Mouse (Mus musculus) stomach, postnatal 0 days (tissue): ENCODE measurements around the gene Fbl. TPM values are rescaled to one million over a fixed set of nuclear protein-coding genes. Genes with fewer than 3 reads are reported as not detected.
"Not testable (repeated sequence)": the region's sequence is repeated elsewhere in the genome, so short reads cannot be mapped to it uniquely, and the experiment has no call there.

Source experiments
- ATAC-seq: fragments of 200-750 bp; cut with Nextera tagmentation; 2 replicates; pipeline ENCODE4 v1.8.0; 2017; ENCODE audit not compliant: low FRiP score, low TSS enrichment
- DNase-seq: peaks from one replicate; pipeline ENCODE4 v3.0.0-alpha.2; 2016; ENCODE audit warnings: low spot score
- H3K27ac ChIP-seq: fragments of 300-500 bp; sonication (generic); replicated peaks from 2 replicates; pipeline ENCODE4 v1.5.1; 2014; ENCODE audit warnings: mild to moderate bottlenecking, control low read depth
- H3K27me3 ChIP-seq: fragments of 300-500 bp; sonication (generic); 2 replicates; pipeline ENCODE4 v1.6.1; 2014; ENCODE audit warnings: low read length; ENCODE audit not compliant: control insufficient read depth, insufficient read depth
- H3K36me3 ChIP-seq: fragments of 300-500 bp; sonication (generic); 2 replicates; pipeline ENCODE4 v1.6.1; 2014; ENCODE audit warnings: low read length, mixed read lengths; ENCODE audit not compliant: control insufficient read depth, insufficient read depth
- H3K4me1 ChIP-seq: fragments of 300-500 bp; sonication (generic); replicated peaks from 2 replicates; pipeline ENCODE4 v1.6.1; 2014; ENCODE audit warnings: antibody characterized with exemption; ENCODE audit not compliant: control insufficient read depth, insufficient read depth
- H3K4me2 ChIP-seq: fragments of 300-500 bp; sonication (generic); replicated peaks from 2 replicates; pipeline ENCODE4 v1.6.1; 2014; ENCODE audit warnings: low read depth, mild to moderate bottlenecking, control low read depth, moderate library complexity
- H3K4me3 ChIP-seq: fragments of 300-500 bp; sonication (generic); 2 replicates; pipeline ENCODE4 v1.5.1; 2014; ENCODE audit warnings: low read depth, low read length, control low read depth
- H3K9ac ChIP-seq: fragments of 300-500 bp; sonication (generic); 2 replicates; pipeline ENCODE4 v1.6.1; 2014; ENCODE audit warnings: mild to moderate bottlenecking, low read length, control low read depth, mixed read lengths
- H3K9me3 ChIP-seq: fragments of 300-500 bp; sonication (generic); 2 replicates; pipeline ENCODE4 v1.6.1; 2016; ENCODE audit warnings: low read length; ENCODE audit not compliant: control insufficient read depth
- CTCF ChIP-seq: IDR thresholded peaks from 2 replicates; pipeline ENCODE4 v1.5.1; 2016; ENCODE audit warnings: antibody characterized with exemption, low read depth, mild to moderate bottlenecking, moderate library complexity
- EP300 ChIP-seq: optimal IDR thresholded peaks from 2 replicates; pipeline ENCODE3; 2016; ENCODE audit warnings: antibody characterized with exemption
- WGBS: fragments of 180-500 bp; shearing (Covaris S2); extraction: QIAGEN DNeasy Blood & Tissue Kit; methylation state at CpG from one replicate; pipeline ENCODE4 v1.1.7; 2014; 5-methylcytosine and 5-hydroxymethylcytosine counted together
- polyA plus RNA-seq: library from polyadenylated mRNA; unstranded; fragments of >200 nt; fragmentation: Nextera tagmentation; extraction: Ambion mirVana; gene quantifications from 2 replicates; pipeline ENCODE4 v1.2.1, GENCODE M21; 2015

Fbl gene
- polyA plus RNA-seq, 1 experiment from 2014 or later: 61.6 TPM

GRCm38 (mm10) chr7:28208988-28209508 lies 39.5 kb downstream of the Fbl start:
- Histone ChIP-seq H3K9ac (peak overlapping the region; percentile 41; the same call in 1 of the 2 replicates), H3K27me3 (no peaks in the 10 kb centered on the region), H3K4me3 (peak overlapping the region; percentile 25), H3K9me3 (no peaks in the 10 kb centered on the region), H3K4me2 (peak overlapping the region; percentile 52), H3K4me1 (no peaks in the 10 kb centered on the region), H3K27ac (no peak overlapping the region), H3K36me3 (no peaks in the 10 kb centered on the region)
- TF ChIP-seq EP300: no peak
- TF ChIP-seq CTCF: no peak
- 35% methylated on average over 19 of the region's 19 CpGs for WGBS
- ATAC-seq (0 out of 2 replicates have a peak, but pooled peaks have one; percentile 57), DNase-seq (peak; percentile 55)

- WGBS: 40% methylated on average over 5 of the region's 5 CpGs
- no peaks in the 10 kb centered on the region for H3K9me3 ChIP-seq
- DNase-seq: no peak
- ATAC-seq: no peak
- H3K4me2 ChIP-seq: no peak overlapping the region
- H3K9ac ChIP-seq: no peak overlapping the region
- H3K36me3 ChIP-seq: no peaks in the 10 kb centered on the region
- no peak overlapping the region for H3K4me3 ChIP-seq
- H3K4me1 ChIP-seq: no peaks in the 10 kb centered on the region
- no peaks in the 10 kb centered on the region for H3K27me3 ChIP-seq
- no peak overlapping the region for H3K27ac ChIP-seq
- TF ChIP-seq EP300 (no peak), CTCF (peak; percentile 41)
Observed at GRCm38 (mm10) chr7:28210731-28211130, 41.2 kb downstream of the Fbl start.

- 29% methylated on average over 10 of the region's 10 CpGs for WGBS
Observed at GRCm38 (mm10) chr7:28214142-28214541, 44.6 kb downstream of the Fbl start.

GRCm38 (mm10) chr7:28215950-28216349 lies 46.4 kb downstream of the Fbl start:
- not testable (repeated sequence) for H3K27me3 ChIP-seq, H3K4me1 ChIP-seq, H3K9me3 ChIP-seq, H3K4me2 ChIP-seq, H3K27ac ChIP-seq, H3K9ac ChIP-seq, H3K4me3 ChIP-seq, DNase-seq, ATAC-seq, H3K36me3 ChIP-seq
- WGBS: 83% methylated on average over 2 of the region's 2 CpGs

More at GRCm38 (mm10) chr7:28214142-28214541, 44.6 kb downstream of the Fbl start:
- H3K4me1 ChIP-seq: no peaks in the 10 kb centered on the region
- no peak overlapping the region for H3K27ac ChIP-seq
- ATAC-seq (0 out of 2 replicates have a peak, but pooled peaks have one; percentile 35), DNase-seq (peak; percentile 79)
- no peak for TF ChIP-seq EP300
- peak; percentile 84 for TF ChIP-seq CTCF
- H3K27me3 ChIP-seq: no peaks in the 10 kb centered on the region
- H3K36me3 ChIP-seq: no peaks in the 10 kb centered on the region
- H3K4me3 ChIP-seq: no peak overlapping the region
- no peak overlapping the region for H3K4me2 ChIP-seq
- H3K9me3 ChIP-seq: no peaks in the 10 kb centered on the region
- H3K9ac ChIP-seq: no peak overlapping the region

- WGBS: 88% methylated on average over 7 of the region's 13 CpGs
- not testable (repeated sequence) for H3K27ac ChIP-seq, H3K9me3 ChIP-seq, H3K9ac ChIP-seq, DNase-seq, H3K36me3 ChIP-seq, H3K4me3 ChIP-seq, H3K4me2 ChIP-seq, ATAC-seq, H3K4me1 ChIP-seq, H3K27me3 ChIP-seq
Observed at GRCm38 (mm10) chr7:28217811-28218210, 48.3 kb downstream of the Fbl start.

- H3K9ac ChIP-seq, H3K36me3 ChIP-seq, ATAC-seq, H3K9me3 ChIP-seq, H3K27ac ChIP-seq, H3K27me3 ChIP-seq, H3K4me2 ChIP-seq, H3K4me1 ChIP-seq, H3K4me3 ChIP-seq, DNase-seq: not testable (repeated sequence)
- WGBS: 87% methylated on average over 20 of the region's 20 CpGs
Observed at GRCm38 (mm10) chr7:28218951-28219740, 49.6 kb downstream of the Fbl start.

GRCm38 (mm10) chr7:28226836-28227235 lies 57.3 kb downstream of the Fbl start:
- not testable (repeated sequence) for H3K4me3 ChIP-seq, H3K4me1 ChIP-seq, DNase-seq, H3K27ac ChIP-seq, H3K36me3 ChIP-seq, H3K27me3 ChIP-seq, H3K9me3 ChIP-seq, H3K9ac ChIP-seq, ATAC-seq, H3K4me2 ChIP-seq
- WGBS: 79% methylated on average over 4 of the region's 4 CpGs

- ATAC-seq, H3K4me3 ChIP-seq, H3K9ac ChIP-seq, H3K4me1 ChIP-seq, H3K9me3 ChIP-seq, H3K36me3 ChIP-seq, DNase-seq, H3K4me2 ChIP-seq, H3K27ac ChIP-seq, H3K27me3 ChIP-seq: not testable (repeated sequence)
- 81% methylated on average over 4 of the region's 4 CpGs for WGBS
Observed at GRCm38 (mm10) chr7:28227421-28227820, 57.9 kb downstream of the Fbl start.
